Mouse (Mus musculus): ENCODE measurements at regions not wholly inside any gene's neighbourhood (a gene's known extent, or its start where the extent isn't known, plus 50 kb on each side); places are given as distances from the start of the nearest gene placed in this dataset.

- H3K36me3 ChIP-seq (ENCODE audit: poor library complexity, severe bottlenecking), result no peaks in the 10 kb centered on the region
- ATAC-seq, result peak; percentile 89
- no peak overlapping the region for H3K27ac ChIP-seq
- H3K9ac ChIP-seq, result peak overlapping the region; percentile 59
- H3K4me1 ChIP-seq, result 0 out of 2 replicates have a peak, but pooled peaks cover 3% of the 10 kb centered on the region
- no peaks in the 10 kb centered on the region for H3K9me3 ChIP-seq (replicated peaks)
- WGBS, result 1% methylated on average over 40 of the region's 40 CpGs
- H3K4me2 ChIP-seq, result peak overlapping the region; percentile 85
- H3K27me3 ChIP-seq, result peaks cover 33% of the 10 kb centered on the region
- peak overlapping the region; percentile 48 for H3K4me3 ChIP-seq
These were observed 154.7 kb upstream of the Dmrta1 start for GRCm38 (mm10) chr4:89524260-89525200.

GRCm38 (mm10) chr4:89523423-89524259 is 155.6 kb upstream of the Dmrta1 start:
- Histone ChIP-seq H3K9ac (no peak overlapping the region), H3K4me1 (0 out of 2 replicates have a peak, but pooled peaks cover 3% of the 10 kb centered on the region), H3K4me2 (peak overlapping the region; percentile 85), H3K27me3 (peaks cover 33% of the 10 kb centered on the region), H3K4me3 (peak overlapping the region; percentile 48), H3K36me3 (ENCODE audit: poor library complexity, severe bottlenecking) (no peaks in the 10 kb centered on the region), H3K27ac (no peak overlapping the region), H3K9me3 (replicated peaks) (no peaks in the 10 kb centered on the region)
- ATAC-seq, result peak; percentile 37; the same call in 1 of the 2 replicates
- WGBS, result 15% methylated on average over 10 of the region's 10 CpGs

- Histone ChIP-seq H3K36me3 (ENCODE audit: poor library complexity, severe bottlenecking) (no peaks in the 10 kb centered on the region), H3K27me3 (peaks cover 14% of the 10 kb centered on the region), H3K4me3 (no peak overlapping the region), H3K4me1 (no peaks in the 10 kb centered on the region), H3K9me3 (replicated peaks) (no peaks in the 10 kb centered on the region), H3K9ac (no peak overlapping the region), H3K27ac (no peak overlapping the region), H3K4me2 (no peak overlapping the region)
- WGBS, result 92% methylated on average over 3 of the region's 3 CpGs
- no peak for ATAC-seq
These were observed 161.2 kb upstream of the Dmrta1 start for GRCm38 (mm10) chr4:89518027-89518426.

DNA sequence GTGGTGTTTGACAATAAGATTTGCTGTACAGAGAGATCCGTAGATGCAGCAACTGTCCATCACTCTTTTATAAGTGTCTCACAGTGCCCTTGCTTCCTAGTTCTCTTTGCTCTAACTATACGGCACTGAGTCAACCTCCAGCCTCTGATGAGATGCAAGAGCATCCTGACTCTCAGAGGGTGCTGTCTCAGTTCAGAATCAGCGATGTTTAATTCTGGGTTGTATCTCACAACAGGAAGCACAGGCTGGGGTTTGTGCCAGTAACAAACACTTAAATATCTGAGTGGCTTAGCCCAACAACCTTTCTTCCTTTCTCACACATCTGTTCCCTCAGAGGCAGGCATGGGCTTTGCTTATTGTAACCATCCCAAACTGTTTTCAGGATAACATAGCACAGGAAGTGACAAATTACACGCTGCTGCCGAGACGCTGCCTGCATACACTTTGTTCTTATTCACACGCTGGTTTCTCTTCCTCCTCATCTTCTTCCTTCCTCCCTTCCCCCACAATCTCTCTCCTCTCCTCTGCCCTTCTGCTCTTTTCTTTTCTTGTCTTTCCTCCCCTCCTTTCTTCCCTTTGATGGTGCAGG is 163.3 kb upstream of the Dmrta1 start:
- Histone ChIP-seq H3K9ac (no peak overlapping the region), H3K36me3 (ENCODE audit: poor library complexity, severe bottlenecking) (no peaks in the 10 kb centered on the region), H3K4me3 (no peak overlapping the region), H3K27ac (no peak overlapping the region), H3K9me3 (replicated peaks) (no peaks in the 10 kb centered on the region), H3K27me3 (no peaks in the 10 kb centered on the region), H3K4me1 (no peaks in the 10 kb centered on the region), H3K4me2 (no peak overlapping the region)
- 64% methylated on average over 7 of the region's 7 CpGs for WGBS
- ATAC-seq, result no peak

DNA sequence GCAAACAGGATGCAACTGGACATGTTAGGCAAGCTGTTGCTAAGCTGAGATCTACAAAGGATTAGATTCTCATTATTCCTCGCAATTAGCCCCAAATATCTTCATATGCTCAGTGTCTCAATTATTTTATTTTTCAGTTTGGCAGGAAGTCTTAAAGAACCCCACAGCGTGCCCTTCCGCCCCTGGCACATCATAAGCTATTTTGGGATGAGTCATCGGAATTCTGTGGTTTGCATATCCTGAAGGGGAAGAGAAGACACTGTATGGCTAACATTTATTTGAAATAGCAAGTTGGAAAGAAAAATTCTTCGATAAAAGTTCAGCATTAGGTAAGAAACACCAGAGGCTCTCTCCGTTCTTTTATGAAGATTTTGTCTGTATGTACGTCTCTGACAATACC is 164.3 kb upstream of the Dmrta1 start:
- H3K27me3 ChIP-seq, result no peaks in the 10 kb centered on the region
- 84% methylated on average over 7 of the region's 7 CpGs for WGBS
- H3K4me2 ChIP-seq, result no peak overlapping the region
- no peak for ATAC-seq
- no peaks in the 10 kb centered on the region for H3K9me3 ChIP-seq (replicated peaks)
- H3K27ac ChIP-seq, result no peak overlapping the region
- no peaks in the 10 kb centered on the region for H3K4me1 ChIP-seq
- H3K4me3 ChIP-seq, result no peak overlapping the region
- H3K9ac ChIP-seq, result no peak overlapping the region
- no peaks in the 10 kb centered on the region for H3K36me3 ChIP-seq (ENCODE audit: poor library complexity, severe bottlenecking)

DNA sequence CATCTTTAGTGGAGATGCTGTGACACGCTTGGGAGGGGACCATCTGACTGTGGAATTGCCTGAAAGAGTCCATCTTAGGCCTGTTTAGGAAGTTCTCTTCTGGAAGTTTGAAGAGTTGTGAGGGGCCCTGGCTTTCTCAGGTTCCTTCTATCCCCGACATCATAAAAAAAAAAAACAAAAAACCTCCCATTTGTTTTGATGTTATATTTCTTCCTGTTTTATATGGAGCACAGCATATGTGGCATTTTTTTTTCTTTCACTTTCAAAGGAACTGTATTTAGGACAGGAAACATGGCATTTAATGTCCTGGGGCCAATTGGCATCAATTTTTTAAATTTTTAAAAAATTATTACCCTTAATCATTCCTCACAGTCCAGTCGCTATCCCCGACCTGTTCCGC is 168.6 kb upstream of the Dmrta1 start:
- Histone ChIP-seq H3K27me3 (no peaks in the 10 kb centered on the region), H3K36me3 (ENCODE audit: poor library complexity, severe bottlenecking) (no peaks in the 10 kb centered on the region), H3K27ac (no peak overlapping the region), H3K9me3 (replicated peaks) (no peaks in the 10 kb centered on the region), H3K4me1 (no peaks in the 10 kb centered on the region), H3K4me2 (no peak overlapping the region), H3K9ac (no peak overlapping the region), H3K4me3 (no peak overlapping the region)
- 89% methylated on average over 5 of the region's 5 CpGs for WGBS
- ATAC-seq, result no peak

DNA sequence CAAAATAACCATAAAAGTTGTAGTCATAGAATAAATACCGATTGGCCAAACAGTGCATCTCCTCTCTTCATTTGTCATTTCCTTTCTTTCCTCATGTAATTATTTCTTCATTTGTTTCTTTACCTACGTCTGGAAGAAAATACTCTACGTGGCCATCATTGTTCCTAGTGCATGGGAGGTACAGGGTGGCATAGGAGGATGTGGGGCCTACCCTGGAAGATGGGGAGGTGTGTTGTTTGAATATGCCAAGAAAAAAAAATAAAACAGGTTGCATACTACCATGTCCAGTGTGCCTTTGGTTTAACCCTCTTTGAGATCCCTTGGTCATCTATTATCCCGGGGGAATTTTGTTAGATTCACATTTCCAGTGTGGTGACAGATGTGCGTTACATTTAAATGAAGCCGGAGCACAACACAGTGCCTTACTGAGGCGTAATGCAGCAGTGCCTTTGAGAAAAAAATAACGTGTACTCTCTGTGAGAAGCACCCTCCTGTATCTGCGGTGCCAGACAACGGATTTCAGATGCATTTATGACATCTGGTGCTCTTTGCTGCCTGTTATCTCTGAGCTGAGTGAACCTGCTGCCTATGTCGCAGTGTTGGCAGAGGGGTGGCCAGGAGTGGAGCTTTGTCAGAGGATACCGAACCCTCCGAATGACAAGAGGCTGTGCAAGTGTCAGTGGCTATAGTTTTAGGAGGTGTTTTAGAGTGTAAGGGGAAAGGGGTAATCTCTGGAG is 169.4 kb upstream of the Dmrta1 start:
- Histone ChIP-seq H3K9ac (no peak overlapping the region), H3K4me3 (no peak overlapping the region), H3K9me3 (replicated peaks) (no peaks in the 10 kb centered on the region), H3K4me1 (no peaks in the 10 kb centered on the region), H3K4me2 (no peak overlapping the region), H3K36me3 (ENCODE audit: poor library complexity, severe bottlenecking) (no peaks in the 10 kb centered on the region), H3K27ac (no peak overlapping the region), H3K27me3 (no peaks in the 10 kb centered on the region)
- WGBS, result 76% methylated on average over 13 of the region's 13 CpGs
- no peak for ATAC-seq

- Histone ChIP-seq H3K36me3 (ENCODE audit: poor library complexity, severe bottlenecking) (no peaks in the 10 kb centered on the region), H3K27me3 (no peaks in the 10 kb centered on the region), H3K4me1 (no peaks in the 10 kb centered on the region), H3K27ac (no peak overlapping the region), H3K4me3 (no peak overlapping the region), H3K4me2 (no peak overlapping the region), H3K9me3 (replicated peaks) (no peaks in the 10 kb centered on the region), H3K9ac (no peak overlapping the region)
- 51% methylated on average over 6 of the region's 6 CpGs for WGBS
- no peak for ATAC-seq
These were observed 171.0 kb upstream of the Dmrta1 start for GRCm38 (mm10) chr4:89508103-89508763.

DNA sequence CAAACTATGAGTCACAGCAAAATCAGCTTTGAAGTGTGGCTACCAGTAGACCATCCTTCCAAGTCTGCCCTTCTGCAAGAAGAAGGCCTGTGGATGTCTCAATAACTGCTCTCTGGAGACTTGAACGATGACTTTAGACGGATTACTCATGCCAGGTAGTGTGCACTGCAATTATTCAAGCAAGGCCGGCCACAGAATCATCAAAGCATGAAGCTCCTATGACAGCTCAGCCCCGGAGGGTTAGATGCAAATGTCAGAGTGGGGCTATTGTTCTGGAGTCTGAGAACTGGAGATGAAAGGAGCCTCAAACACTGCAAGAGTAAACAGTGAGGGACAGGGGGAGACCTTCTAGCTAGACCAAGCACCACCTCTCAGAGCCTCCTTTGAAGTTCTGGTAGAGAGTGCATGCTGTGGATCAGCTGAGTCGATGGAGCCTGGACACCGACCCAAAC is 173.8 kb upstream of the Dmrta1 start:
- Histone ChIP-seq H3K9me3 (replicated peaks) (no peaks in the 10 kb centered on the region), H3K36me3 (ENCODE audit: poor library complexity, severe bottlenecking) (no peaks in the 10 kb centered on the region), H3K27ac (no peak overlapping the region), H3K9ac (no peak overlapping the region), H3K4me1 (no peaks in the 10 kb centered on the region), H3K4me3 (no peak overlapping the region), H3K27me3 (no peaks in the 10 kb centered on the region), H3K4me2 (no peak overlapping the region)
- WGBS, result 32% methylated on average over 6 of the region's 6 CpGs
- ATAC-seq, result no peak

GRCm38 (mm10) chr4:89500232-89500631 is 179.0 kb upstream of the Dmrta1 start:
- Histone ChIP-seq H3K4me2 (no peak overlapping the region), H3K4me1 (no peaks in the 10 kb centered on the region), H3K27me3 (no peaks in the 10 kb centered on the region), H3K27ac (no peak overlapping the region), H3K9ac (no peak overlapping the region), H3K9me3 (replicated peaks) (no peaks in the 10 kb centered on the region), H3K36me3 (ENCODE audit: poor library complexity, severe bottlenecking) (no peaks in the 10 kb centered on the region), H3K4me3 (no peak overlapping the region)
- no peak for ATAC-seq
- 82% methylated on average over 4 of the region's 4 CpGs for WGBS

GRCm38 (mm10) chr4:89490947-89491346 is 180.1 kb upstream of the Cdkn2b start:
- Histone ChIP-seq H3K9ac (no peak overlapping the region), H3K27me3 (no peaks in the 10 kb centered on the region), H3K4me3 (no peak overlapping the region), H3K36me3 (ENCODE audit: poor library complexity, severe bottlenecking) (no peaks in the 10 kb centered on the region), H3K4me1 (peaks cover 2% of the 10 kb centered on the region; the same call in 1 of the 2 replicates), H3K9me3 (replicated peaks) (no peaks in the 10 kb centered on the region), H3K27ac (no peak overlapping the region), H3K4me2 (no peak overlapping the region)
- ATAC-seq, result no peak
- 88% methylated on average over 8 of the region's 8 CpGs for WGBS

Data from forebrain, embryonic 13.5 days (tissue).